Mouse (Mus musculus) ES-Bruce4 (cell line): Measurements from ENCODE around the gene Taf8.

Experiments
- CTCF ChIP-seq: IDR thresholded peaks from one replicate; pipeline ENCODE4 v1.8.1; 2011; ENCODE audit warnings: low read depth, low read length
- EP300 ChIP-seq: IDR thresholded peaks from 2 replicates; pipeline ENCODE4 v1.6.1; 2011; ENCODE audit warnings: low read depth, low read length; ENCODE audit not compliant: insufficient read depth
- POLR2A ChIP-seq: IDR thresholded peaks from one replicate; pipeline ENCODE4 v1.8.1; 2011; ENCODE audit warnings: low read length; ENCODE audit not compliant: insufficient read depth

GRCm38 (mm10) chr17:47446025-47446424 lies 56.1 kb downstream of the Taf8 start:
- TF ChIP-seq EP300, result no peak
- no peak for TF ChIP-seq POLR2A
- no peak for TF ChIP-seq CTCF
